Mouse (Mus musculus) C2C12 (cell line): ENCODE data around the gene Pde6d. TPM values are rescaled to one million over a fixed set of nuclear protein-coding genes. Genes with fewer than 3 reads are reported as not detected.

Source experiments
- H3K27me3 ChIP-seq: one replicate; pipeline ENCODE4 v1.6.1; 2011; ENCODE audit not compliant: control insufficient read depth, insufficient read depth, insufficient read length
- H3K36me3 ChIP-seq: one replicate; pipeline ENCODE4 v1.6.1; 2011; ENCODE audit not compliant: control insufficient read depth, insufficient read depth
- H3K4me3 ChIP-seq: one replicate; pipeline ENCODE4 v1.5.1; 2011; ENCODE audit warnings: mild to moderate bottlenecking, control low read depth; ENCODE audit not compliant: poor library complexity, insufficient read depth, severe bottlenecking
- H3K79me2 ChIP-seq: one replicate; pipeline ENCODE4 v1.6.1; 2011; ENCODE audit not compliant: control insufficient read depth, insufficient read depth
- H3K79me3 ChIP-seq: one replicate; pipeline ENCODE4 v1.6.1; 2011; ENCODE audit warnings: low read depth, control low read depth
- H3ac ChIP-seq: one replicate; pipeline ENCODE3; 2011; ENCODE audit warnings: low read depth; ENCODE audit not compliant: control insufficient read depth, insufficient read length
- CEBPB ChIP-seq: IDR thresholded peaks from one replicate; pipeline ENCODE4 v1.6.1; 2011; ENCODE audit warnings: low read depth, mild to moderate bottlenecking, control low read depth, moderate library complexity
- CTCF ChIP-seq: IDR thresholded peaks from one replicate; pipeline ENCODE4 v1.5.1; 2011; ENCODE audit not compliant: control insufficient read depth, insufficient read depth, insufficient read length
- FOSL1 ChIP-seq: IDR thresholded peaks from one replicate; pipeline ENCODE4 v1.8.0; 2011; ENCODE audit warnings: mild to moderate bottlenecking, low read length; ENCODE audit not compliant: poor library complexity, insufficient read depth, severe bottlenecking
- MAX ChIP-seq: IDR thresholded peaks from one replicate; pipeline ENCODE4 v1.6.1; 2011; ENCODE audit warnings: mild to moderate bottlenecking, control low read depth
- MYOD1 ChIP-seq: IDR thresholded peaks from one replicate; pipeline ENCODE4 v1.6.1; 2011; ENCODE audit warnings: low read depth; ENCODE audit not compliant: control insufficient read depth, insufficient read length
- MYOG ChIP-seq: IDR thresholded peaks from one replicate; pipeline ENCODE4 v1.6.1; 2011; ENCODE audit not compliant: control insufficient read depth, insufficient read length; ENCODE audit errors: extremely low read depth
- USF1 ChIP-seq: IDR thresholded peaks from one replicate; pipeline ENCODE4 v1.6.1; 2011; ENCODE audit warnings: low read depth, mild to moderate bottlenecking, control low read depth, moderate library complexity
- polyA plus RNA-seq: library from polyadenylated mRNA; unstranded; fragments of >200 nt; fragmentation: generic; extraction: Trizol; gene quantifications from one replicate; pipeline ENCODE4 v1.2.1, GENCODE M21; 2012; ENCODE audit warnings: missing spikeins

The Pde6d gene
- polyA plus RNA-seq, 1 experiment = 41.8 TPM

DNA sequence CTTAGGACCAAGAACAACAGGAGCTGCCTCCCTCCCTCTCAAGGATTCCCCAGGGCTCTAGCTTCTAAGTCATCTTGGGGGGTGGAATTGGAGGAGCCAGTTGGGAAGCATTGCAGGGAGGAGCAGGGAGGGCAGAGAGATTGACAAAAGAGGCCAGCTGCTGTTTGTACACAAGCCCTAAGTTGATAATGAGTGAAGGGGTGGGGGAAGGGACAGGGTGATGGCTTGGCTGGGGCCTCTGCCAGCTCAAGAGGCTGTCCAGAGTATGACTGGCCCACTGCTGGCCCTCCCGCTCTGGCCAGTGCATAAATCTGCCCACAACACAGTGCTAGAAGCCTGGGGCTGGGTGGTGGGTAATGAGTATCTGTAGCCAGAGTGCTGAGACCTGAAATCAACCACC, 77.0 kb downstream of the Pde6d start:
- Histone ChIP-seq H3K79me2 (no peaks in the 10 kb centered on the region), H3K4me3 (no peak overlapping the region), H3K36me3 (no peaks in the 10 kb centered on the region), H3K79me3 (no peaks in the 10 kb centered on the region), H3K27me3 (no peaks in the 10 kb centered on the region), H3ac (no peak overlapping the region)
- TF ChIP-seq CEBPB (no peak), MYOD1 (peak; percentile 57), MAX (no peak)

DNA sequence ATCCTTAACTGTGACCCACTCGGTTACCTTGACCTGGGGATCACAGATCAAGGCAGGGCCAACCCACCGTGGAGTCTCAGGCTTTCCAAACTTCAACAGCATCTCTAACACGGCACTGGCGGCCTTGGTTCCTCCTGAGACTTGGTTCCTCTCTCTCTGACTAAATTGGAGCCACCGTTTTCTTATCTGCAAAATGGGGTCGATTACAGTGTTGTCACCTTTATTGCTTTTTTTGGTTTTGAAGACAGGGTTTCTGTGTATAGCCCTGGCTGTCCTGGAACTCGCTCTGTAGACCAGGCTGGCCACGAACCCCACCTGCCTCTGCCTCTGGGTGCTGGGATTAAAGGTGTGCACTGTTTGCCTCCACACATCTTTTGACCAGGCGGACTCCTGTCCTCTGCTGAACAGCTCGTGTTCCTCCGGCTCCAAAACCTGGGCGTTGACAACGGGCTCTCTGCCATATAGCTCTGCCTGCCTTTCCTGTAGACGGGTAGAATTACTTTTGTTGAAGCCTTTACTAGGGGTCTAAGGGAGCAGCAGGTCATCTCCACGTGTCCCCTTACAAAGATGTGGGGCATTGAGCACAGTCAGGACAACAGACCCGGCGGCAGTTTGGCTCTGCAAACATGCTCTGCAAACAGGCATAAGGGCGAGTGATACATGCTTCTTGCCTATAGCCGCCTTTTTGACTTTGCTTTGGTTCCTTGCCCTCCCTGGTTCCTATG, 77.6 kb downstream of the Pde6d start:
- TF ChIP-seq FOSL1 (no peak), MAX (no peak), USF1 (no peak), MYOG (no peak), CTCF (no peak), CEBPB (no peak)
- Histone ChIP-seq H3K36me3 (no peaks in the 10 kb centered on the region), H3K79me2 (no peaks in the 10 kb centered on the region), H3K79me3 (no peaks in the 10 kb centered on the region), H3ac (peak overlapping the region; percentile 61), H3K4me3 (peak overlapping the region; percentile 28), H3K27me3 (no peaks in the 10 kb centered on the region)

DNA sequence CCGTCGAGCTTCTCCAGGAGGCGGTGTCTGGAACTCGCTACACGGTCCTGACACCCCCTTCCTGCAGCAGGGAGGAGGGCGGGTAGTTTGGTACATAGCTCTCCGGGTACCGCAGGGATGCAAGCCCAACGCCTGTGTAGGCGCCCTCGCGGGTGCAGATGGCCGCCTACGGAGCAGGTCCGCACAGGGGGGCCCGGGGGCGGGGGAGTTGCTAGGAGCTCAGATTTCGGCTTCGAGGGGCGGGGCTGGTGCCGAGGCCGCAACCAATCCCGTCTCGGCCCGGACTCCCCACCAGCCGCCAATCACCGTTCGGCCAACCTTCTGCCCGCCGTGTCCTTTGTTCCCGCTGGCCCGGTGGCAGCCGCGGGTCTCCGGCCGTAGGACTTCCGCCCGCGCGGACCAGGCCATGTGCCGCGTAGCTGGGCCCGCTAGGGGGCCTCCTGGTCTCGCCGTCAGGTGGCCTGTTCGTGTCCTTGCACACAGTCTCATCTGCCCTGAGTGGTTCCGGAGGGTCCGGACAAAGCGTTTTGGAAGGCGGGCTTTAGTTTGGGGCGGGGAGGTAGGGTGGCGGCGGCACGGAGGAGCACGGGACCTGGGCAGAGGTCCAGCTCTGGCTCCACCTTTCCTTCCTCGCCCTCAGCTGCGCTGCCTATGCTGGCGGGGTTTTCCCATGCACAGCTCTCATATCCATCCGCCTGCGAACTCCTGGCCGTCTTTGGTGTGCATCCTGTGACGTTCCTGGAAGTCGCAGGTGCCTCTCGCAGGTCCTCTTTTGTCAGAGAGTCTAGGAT, 78.3 kb downstream of the Pde6d start:
- TF ChIP-seq MYOG = no peak
- TF ChIP-seq MAX = peak; percentile 94
- peak; percentile 42 for TF ChIP-seq USF1
- peak; percentile 1 for TF ChIP-seq MYOD1
- peak; percentile 83 for TF ChIP-seq CTCF
- Histone ChIP-seq H3K36me3 (no peaks in the 10 kb centered on the region), H3ac (peak overlapping the region; percentile 85), H3K27me3 (no peaks in the 10 kb centered on the region), H3K4me3 (peak overlapping the region; percentile 28), H3K79me3 (no peaks in the 10 kb centered on the region), H3K79me2 (no peaks in the 10 kb centered on the region)

DNA sequence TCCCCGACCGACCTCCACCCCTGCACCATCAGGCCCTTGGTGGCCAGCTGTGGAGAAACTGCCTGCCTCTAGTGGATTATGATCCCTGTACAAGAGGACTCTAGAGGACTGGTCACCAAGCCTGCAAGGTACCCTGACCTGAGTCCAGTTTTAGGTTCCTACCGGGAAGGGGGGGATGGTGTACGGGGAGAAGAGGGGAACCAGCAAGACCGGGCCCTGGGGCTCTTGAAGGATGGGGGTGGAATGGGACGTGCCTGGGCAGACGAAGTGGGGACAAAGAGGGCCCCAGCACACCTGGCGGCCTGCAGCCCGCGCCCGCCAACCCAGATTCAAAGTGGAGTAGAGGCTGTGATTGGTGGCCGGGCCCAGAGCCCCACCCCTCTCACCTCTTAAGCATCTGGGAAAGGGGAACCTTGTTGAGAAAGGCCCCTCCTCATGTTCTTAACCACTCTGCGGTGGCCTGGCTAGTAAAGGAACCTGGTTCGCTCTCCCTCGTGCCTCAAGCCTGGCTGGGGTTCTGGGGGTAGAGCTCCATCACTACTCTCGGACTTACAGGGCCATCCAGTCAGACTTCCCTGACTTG, 79.2 kb downstream of the Pde6d start:
- no peaks in the 10 kb centered on the region for H3K79me2 ChIP-seq
- no peaks in the 10 kb centered on the region for H3K79me3 ChIP-seq
- no peak for TF ChIP-seq FOSL1
- no peak for TF ChIP-seq USF1
- peak overlapping the region; percentile 85 for H3ac ChIP-seq
- peak overlapping the region; percentile 18 for H3K4me3 ChIP-seq
- H3K27me3 ChIP-seq = no peaks in the 10 kb centered on the region
- no peaks in the 10 kb centered on the region for H3K36me3 ChIP-seq

DNA sequence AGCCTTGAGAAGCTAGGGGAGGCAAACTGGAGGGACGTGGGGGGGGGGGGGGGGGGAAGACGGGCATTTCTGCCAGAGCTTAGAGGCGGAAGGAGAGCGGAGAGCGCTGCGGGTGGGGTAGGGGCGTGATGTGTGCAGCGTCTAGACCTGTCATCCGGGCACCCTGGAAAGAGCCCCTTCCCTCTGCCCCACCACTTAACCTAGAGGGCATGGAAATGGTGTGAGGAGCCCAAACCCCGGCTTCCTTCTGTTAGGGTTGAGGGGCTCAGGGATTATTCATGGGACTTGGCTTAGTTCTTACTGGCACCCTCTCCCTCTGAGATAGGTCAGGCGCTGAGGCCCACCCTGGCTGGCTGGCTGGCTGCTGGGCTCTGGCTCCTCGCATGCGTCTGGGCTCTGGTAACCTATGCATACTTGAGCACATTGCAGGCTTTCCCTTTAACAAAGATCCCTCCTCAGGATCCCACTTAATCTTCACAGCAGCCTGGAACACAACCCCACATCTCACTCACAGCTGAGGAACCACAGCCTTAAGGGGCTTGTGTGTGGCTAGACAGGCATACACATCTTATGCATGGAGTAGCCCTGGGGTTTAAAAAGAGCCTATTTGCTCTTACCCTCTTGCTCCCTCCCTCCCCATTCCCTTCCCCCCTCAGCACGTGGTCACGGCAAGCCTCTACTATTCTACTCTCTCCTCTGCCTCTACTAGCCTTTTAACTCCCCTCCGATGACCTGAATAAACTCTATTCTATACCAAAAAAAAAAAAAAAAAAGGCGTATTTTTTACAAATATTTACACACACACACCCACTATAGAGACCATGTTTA, 80.0 kb downstream of the Pde6d start:
- Histone ChIP-seq H3K79me3 (no peaks in the 10 kb centered on the region), H3K4me3 (no peak overlapping the region), H3K36me3 (no peaks in the 10 kb centered on the region), H3K27me3 (no peaks in the 10 kb centered on the region), H3ac (no peak overlapping the region), H3K79me2 (no peaks in the 10 kb centered on the region)
- no peak for TF ChIP-seq FOSL1
- no peak for TF ChIP-seq MAX
- no peak for TF ChIP-seq MYOG
- TF ChIP-seq MYOD1 = no peak
- no peak for TF ChIP-seq USF1
